Mouse (Mus musculus) adrenal gland, postnatal 4 days (tissue): Measurements from ENCODE around the gene Tsg101. TPM values are rescaled to one million over a fixed set of nuclear protein-coding genes. Genes with fewer than 3 reads are reported as not detected.
"Not testable (repeated sequence)": the region's sequence is repeated elsewhere in the genome, so short reads cannot be mapped to it uniquely, and the experiment has no call there.

Experiments
- DNase-seq, 2 experiments: peaks; one replicate each; pipeline ENCODE4 v3.0.0; 2021 to 2022; ENCODE audit warnings: low spot score in 2 of 2, mixed read lengths in 2 of 2
- long read RNA-seq, 2 experiments: library from polyadenylated mRNA; stranded (forward); transcript quantifications; one replicate each; pipeline ENCODE4 v2.0.0; 2021
- total RNA-seq, 2 experiments: library from RNA; stranded (reverse); gene quantifications; 2 replicates each; pipeline ENCODE4 v1.2.3; 2021

Tsg101 gene
- total RNA-seq: 10 to 100 TPM; 85.1 to 86.3 TPM
- long read RNA-seq, experiment 1, transcript Tsg101-201 (10 exons, 1,949 nt): major isoform, 110 of 148 reads
- long read RNA-seq, experiment 1, partial matches to known transcripts: 2 of 148 reads
- long read RNA-seq, experiment 1, other reads (novel, unspliced or antisense): 36 of 148 reads
- long read RNA-seq, experiment 2, transcript Tsg101-201 (10 exons, 1,949 nt): major isoform, 125 of 180 reads
- long read RNA-seq, experiment 2, partial matches to known transcripts: 4 of 180 reads
- long read RNA-seq, experiment 2, other reads (novel, unspliced or antisense): 51 of 180 reads

- peak; percentile 86 to 91 for DNase-seq
Measured at GRCm38 (mm10) chr7:46919551-46920176, at the start of gene Tsg101. Gene Tsg101, minus strand, starts transcription at chr7:46919969.

GRCm38 (mm10) chr7:46964070-46964469, 44.3 kb upstream of the Tsg101 start:
- no peak for DNase-seq

GRCm38 (mm10) chr7:46962806-46963618, 43.2 kb upstream of the Tsg101 start:
- DNase-seq: peak in 1 of 2 experiments; percentile 59

DNA sequence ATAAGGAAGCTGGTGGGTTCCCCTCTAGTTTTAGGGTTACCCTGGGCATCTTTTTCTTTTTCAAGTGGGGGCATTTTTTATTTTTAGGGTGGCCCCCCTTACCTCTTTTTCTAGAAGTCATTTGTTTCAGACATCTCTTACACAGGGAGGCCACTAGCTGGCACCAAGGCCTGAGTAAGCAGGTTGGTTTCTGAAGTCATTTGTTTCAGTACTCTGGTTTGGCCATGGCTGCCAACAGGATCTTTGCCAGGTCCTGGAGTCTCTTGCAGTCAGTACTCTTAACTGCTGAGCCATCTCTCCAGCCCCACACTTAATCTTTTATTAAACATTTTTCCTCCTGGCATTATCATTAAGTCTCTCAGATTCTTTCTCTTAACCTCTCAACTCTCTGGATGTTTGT, 42.4 kb upstream of the Tsg101 start:
- no peak for DNase-seq

GRCm38 (mm10) chr7:46960991-46961390, 41.2 kb upstream of the Tsg101 start:
- DNase-seq: no peak

DNA sequence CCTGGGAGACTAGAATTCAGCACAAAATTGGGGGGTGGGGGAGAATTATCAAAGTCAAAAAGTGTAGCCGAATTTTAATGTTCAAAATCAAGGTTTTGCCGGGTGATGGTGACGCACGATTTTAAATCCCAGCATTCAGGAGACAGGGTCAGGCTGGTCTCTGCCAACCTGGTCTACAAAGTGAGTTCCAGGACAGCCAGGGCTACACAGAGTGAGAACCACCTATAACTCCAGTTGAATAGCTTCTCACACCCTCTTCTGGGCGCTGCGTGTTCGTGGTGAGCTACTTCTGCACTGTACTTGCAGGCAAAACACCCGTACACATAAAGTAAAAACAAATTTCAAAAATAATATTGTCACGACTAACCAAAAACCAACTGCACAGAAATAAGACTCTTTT, 39.1 kb upstream of the Tsg101 start:
- DNase-seq: no peak

GRCm38 (mm10) chr7:46957831-46958691, 38.3 kb upstream of the Tsg101 start, which contains the start of gene Uevld:
Gene Uevld, minus strand, starts transcription at chr7:46958527.
- peak; percentile 93 to 96 for DNase-seq

DNA sequence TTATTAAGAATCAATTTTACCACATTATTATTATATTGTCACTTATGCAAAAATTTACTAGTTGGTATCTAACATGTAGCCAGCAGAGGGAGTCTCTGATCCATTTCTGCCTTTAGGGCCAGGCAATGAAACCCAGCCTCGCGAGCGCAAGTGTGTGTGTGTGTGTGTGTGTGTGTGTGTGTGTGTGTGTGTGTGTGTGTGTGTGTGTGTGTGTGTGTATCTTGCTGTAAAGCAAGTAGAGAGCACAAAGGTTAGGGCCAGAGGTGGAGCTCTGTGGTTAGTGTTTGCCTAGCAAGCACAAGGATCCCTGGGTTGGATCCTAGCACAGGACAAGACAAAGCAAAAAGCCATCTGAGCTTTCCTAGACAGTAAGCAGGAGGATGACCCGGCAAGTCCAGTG, 16.1 kb upstream of the Tsg101 start:
- DNase-seq: peak in 1 of 2 experiments; percentile 7

- no peak for DNase-seq
Measured at GRCm38 (mm10) chr7:46934788-46935187, 15.0 kb upstream of the Tsg101 start.

DNA sequence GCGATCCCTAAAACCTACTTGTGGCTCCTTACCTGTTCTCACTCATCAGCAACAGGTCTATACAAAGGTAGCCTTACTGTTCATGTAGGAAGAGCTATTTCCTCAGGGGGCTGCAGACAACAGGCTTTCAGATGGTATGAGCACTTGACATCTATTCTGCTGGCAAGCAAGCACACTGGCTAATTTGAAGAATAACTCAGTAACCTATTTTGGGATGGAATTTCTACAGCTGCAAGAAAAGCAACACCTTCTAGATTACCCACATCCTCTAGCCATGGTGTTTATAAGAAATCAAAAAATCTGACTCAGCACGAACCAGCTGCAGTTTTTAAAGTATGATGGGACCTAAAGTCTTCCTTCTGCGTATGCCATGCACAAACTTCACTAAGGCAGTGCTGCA, 11.6 kb upstream of the Tsg101 start:
- DNase-seq: no peak

DNA sequence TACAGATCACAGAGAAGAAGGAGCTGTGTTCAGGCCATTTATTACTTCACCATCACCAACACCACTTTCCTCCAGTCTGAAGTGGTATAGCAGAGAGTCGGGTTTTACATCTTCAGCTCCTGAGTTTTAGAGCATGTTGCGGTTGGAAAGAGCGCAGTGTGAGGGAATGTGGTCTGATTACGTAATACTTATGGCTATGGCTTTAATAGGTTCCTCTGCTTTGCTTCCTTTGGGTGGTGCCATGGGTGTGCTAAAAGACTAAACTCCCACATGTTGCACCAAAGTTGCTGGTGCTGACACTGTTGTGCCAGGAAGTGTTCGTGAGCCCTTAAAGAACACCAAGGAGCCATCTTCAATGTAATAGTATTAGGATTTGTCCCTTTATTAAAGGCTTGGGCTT, 8.5 kb upstream of the Tsg101 start:
- no peak for DNase-seq

- no peak for DNase-seq
Measured at GRCm38 (mm10) chr7:46922075-46922474, 2.3 kb upstream of the Tsg101 start.

GRCm38 (mm10) chr7:46918678-46919371, 944 bp downstream of the Tsg101 start:
- no peak for DNase-seq

DNA sequence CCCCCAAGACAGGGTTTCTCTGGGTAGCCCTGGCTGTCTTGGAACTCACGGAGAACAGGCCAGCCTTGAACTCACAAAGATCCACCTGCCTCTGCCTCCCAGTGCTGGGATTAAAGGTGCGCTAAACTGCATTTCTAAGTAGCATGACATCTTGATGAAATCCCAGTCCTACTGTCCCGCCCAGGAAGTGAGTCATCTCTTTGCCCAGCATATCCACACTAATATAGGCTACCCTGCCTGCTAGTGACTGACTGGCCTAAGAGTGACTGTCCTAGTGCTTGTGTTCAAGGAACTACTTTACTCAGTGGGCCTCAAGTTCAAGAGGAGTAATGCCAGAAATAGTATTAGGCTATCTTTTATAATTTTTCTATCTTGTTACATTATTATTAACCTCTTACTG, 3.4 kb downstream of the Tsg101 start:
- DNase-seq: no peak

- no peak for DNase-seq
Measured at GRCm38 (mm10) chr7:46911250-46911649, 8.5 kb downstream of the Tsg101 start.

GRCm38 (mm10) chr7:46899343-46899742, 20.4 kb downstream of the Tsg101 start:
- no peak for DNase-seq

DNA sequence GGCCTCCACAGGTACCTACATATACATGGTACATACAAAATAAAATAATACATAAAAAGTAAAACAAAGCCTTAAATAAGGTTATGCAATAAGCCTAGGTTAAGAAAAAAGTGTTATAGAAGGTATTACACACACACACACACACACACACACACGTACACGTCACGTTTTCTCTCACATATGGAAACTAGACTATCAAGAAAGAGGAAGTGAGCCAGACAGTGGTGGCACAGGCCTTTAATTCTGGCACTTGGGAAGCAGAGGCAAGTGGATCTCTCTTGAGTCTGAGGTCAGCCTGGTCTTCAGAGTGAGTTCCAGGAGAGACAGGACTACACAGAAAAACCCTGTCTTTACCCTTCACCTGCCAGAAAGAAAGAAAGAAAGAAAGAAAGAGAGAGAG, 24.3 kb downstream of the Tsg101 start:
- DNase-seq: no peak

DNA sequence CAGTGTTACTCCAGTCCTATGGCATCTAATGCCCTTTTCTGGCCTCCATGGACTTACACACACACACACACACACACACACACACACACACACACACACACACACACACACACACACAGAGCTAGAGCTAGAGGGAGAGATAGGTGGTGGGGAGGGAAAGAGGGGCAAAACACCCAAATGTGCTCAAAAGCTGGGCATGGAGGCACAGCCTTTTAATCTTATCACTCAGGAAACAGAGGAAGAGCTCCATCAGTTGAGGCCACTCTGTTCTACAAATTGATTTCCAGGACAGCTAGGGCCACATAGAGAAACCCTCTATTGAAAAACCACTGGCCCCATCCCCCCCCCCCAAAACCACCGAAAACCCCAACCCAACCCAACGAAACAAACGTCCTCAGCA, 36.5 kb downstream of the Tsg101 start:
- no peak for DNase-seq

GRCm38 (mm10) chr7:46881941-46882340, 37.8 kb downstream of the Tsg101 start:
- not testable (repeated sequence) for DNase-seq

DNA sequence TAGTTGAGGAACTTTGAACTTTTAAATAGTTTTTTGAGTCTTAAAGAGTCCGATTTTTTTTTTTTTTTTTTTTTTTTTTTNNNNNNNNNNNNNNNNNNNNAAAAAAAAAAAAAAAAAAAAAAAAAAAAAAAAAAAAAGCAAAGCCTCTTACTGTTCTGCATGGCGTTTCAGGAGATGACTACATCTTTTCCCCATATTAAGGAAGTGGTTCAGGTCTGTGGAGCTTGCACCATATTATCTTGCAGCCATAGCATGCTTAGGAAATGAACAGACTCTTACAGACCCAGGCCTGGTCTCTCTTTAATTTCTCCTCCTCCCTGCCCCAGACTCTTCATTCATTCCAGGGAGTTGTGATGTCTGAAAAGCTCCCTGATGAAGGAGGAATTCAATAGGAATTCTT, 38.8 kb downstream of the Tsg101 start:
- no peak for DNase-seq
